Mouse (Mus musculus) heart, adult 8-10 months (tissue): ENCODE results near the gene Arhgap45. TPM values are rescaled to one million over a fixed set of nuclear protein-coding genes. Genes with fewer than 3 reads are reported as not detected.
A peak's percentile ranks its signal among the peaks of the same experiment; 100 is the strongest.

Source experiments
- DNase-seq: peaks from one replicate; pipeline ENCODE4 v3.0.0; 2022; ENCODE audit warnings: low spot score
- total RNA-seq, 4 experiments: library from RNA; stranded (reverse); gene quantifications; 2 replicates each; pipeline ENCODE4 v1.2.4; 2022

Arhgap45 gene
- total RNA-seq, result 1 to 10 TPM; 2.9 to 5.1 (median 3.4) TPM

- DNase-seq, result no peak
Observed at GRCm38 (mm10) chr10:80016511-80016910, at the start of gene Arhgap45. Gene Arhgap45 (plus strand): TSS chr10:80016653.

- peak; percentile 68 for DNase-seq
Observed at GRCm38 (mm10) chr10:79966886-79967400, 49.5 kb upstream of the Arhgap45 start.

DNA sequence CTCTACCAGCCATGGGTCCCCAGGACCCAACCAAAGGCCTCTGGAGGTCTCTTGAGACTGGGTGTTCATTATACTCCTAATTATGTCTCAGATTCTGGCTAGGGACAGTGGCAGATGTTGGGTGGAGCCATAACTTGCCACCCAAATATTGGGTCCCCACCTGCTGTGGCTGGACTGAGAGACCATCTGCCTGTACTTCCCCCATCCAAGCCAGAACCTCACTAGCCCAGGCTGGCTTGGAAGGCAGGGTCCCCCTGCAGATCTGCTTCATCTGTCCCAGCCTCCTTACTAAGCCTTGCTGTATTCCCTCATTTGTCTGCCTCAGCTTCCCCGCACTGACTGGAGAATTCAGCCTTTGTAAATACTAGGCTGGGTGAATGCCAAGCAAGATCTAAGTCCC, 48.3 kb upstream of the Arhgap45 start:
- DNase-seq, result no peak

- DNase-seq, result no peak
Observed at GRCm38 (mm10) chr10:79969124-79969568, 47.3 kb upstream of the Arhgap45 start.

- no peak for DNase-seq
Observed at GRCm38 (mm10) chr10:79970415-79971182, 45.9 kb upstream of the Arhgap45 start, which contains the start of gene Grin3b. Gene Grin3b (plus strand): TSS chr10:79970715.

DNA sequence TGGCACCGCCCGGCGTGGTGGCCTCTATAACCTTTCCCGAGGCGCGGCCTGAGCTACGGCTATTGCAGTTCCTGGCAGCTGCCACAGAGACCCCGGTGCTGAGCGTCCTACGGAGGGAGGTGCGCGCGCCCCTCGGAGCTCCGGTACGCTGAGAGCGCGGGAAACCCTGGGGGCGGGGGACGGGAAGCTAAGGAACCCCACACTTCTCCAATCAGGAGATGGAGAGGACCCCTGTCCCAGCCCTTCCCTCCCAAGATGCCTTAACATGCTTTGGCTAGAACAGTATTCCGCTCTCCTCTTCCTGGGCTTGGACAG, 45.3 kb upstream of the Arhgap45 start:
- no peak for DNase-seq

GRCm38 (mm10) chr10:79972831-79973230, 43.6 kb upstream of the Arhgap45 start:
- DNase-seq, result no peak

DNA sequence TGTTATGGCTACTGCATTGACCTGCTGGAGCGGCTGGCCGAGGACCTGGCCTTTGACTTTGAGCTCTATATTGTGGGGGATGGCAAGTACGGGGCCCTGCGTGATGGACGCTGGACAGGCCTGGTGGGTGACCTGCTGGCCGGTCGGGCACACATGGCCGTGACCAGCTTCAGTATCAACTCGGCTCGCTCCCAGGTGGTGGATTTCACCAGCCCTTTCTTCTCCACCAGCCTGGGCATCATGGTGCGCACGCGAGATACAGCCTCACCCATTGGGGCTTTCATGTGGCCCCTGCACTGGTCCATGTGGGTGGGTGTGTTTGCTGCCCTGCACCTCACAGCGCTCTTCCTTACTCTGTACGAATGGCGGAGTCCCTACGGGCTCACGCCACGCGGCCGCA, 42.4 kb upstream of the Arhgap45 start:
- DNase-seq, result no peak

DNA sequence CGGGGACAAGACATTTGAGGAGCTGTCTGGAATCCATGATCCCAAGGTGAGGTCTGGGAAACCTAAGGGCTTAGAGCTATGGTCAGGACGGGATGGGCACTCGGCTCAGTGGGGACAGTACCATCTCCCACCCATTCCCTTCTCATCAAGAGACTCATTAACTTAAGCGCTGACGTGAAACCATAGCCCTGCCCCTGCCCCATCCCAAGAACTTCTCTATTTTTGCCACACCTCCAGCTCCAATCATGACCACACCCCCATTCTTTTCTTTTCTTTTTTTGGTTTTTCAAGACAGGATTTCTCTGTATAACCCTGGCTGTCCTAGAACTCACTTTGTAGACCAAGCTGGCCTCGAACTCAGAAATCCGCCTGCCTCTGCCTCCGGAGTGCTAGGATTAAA, 41.8 kb upstream of the Arhgap45 start:
- no peak for DNase-seq

GRCm38 (mm10) chr10:79976071-79976721, 40.3 kb upstream of the Arhgap45 start:
- no peak for DNase-seq

DNA sequence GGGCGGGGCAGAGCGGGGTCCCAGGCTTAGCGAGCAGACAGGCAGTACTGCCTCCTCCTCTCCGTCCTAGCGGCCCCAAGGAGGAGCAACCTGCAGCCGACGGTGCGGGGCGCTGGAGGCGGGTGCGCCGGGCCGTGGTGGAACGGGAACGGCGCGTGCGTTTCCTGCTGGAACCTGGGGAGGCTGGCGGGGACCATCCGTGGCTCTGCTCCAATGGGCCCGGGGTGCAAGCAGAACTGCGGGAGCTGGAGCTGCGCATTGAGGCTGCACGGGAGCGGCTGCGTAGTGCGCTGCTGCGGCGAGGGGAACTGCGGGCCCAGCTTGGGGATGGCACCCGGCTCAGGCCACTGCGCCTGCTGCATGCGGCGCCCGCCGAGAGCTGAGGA, 39.7 kb upstream of the Arhgap45 start:
- DNase-seq, result no peak

DNA sequence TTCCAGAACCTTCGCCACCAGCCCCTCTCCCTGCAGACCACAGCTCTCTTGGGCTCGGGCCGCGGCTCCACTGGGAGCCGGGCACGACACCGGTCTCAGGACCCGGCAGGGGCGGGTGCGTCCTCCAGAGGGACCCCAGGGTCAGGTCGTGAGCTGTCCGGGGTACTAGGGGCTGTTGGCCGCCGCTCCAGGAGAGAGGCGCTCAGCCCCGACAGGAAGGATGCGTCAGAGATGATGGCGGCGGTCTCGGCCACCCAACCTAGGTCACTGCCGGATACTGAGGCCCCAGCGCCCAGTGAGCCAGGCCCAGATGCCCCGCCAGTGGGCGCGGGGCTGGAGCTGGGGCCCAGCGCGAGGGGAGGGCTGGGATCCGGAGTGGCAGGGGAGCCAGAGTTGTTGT, 39.1 kb upstream of the Arhgap45 start:
- DNase-seq, result no peak

- DNase-seq, result no peak
Observed at GRCm38 (mm10) chr10:79978061-79978460, 38.4 kb upstream of the Arhgap45 start.

GRCm38 (mm10) chr10:79979401-79980155, 36.9 kb upstream of the Arhgap45 start:
- no peak for DNase-seq

- no peak for DNase-seq
Observed at GRCm38 (mm10) chr10:79983205-79983604, 33.2 kb upstream of the Arhgap45 start.

GRCm38 (mm10) chr10:79983670-79984069, 32.8 kb upstream of the Arhgap45 start:
- peak; percentile 60 for DNase-seq

DNA sequence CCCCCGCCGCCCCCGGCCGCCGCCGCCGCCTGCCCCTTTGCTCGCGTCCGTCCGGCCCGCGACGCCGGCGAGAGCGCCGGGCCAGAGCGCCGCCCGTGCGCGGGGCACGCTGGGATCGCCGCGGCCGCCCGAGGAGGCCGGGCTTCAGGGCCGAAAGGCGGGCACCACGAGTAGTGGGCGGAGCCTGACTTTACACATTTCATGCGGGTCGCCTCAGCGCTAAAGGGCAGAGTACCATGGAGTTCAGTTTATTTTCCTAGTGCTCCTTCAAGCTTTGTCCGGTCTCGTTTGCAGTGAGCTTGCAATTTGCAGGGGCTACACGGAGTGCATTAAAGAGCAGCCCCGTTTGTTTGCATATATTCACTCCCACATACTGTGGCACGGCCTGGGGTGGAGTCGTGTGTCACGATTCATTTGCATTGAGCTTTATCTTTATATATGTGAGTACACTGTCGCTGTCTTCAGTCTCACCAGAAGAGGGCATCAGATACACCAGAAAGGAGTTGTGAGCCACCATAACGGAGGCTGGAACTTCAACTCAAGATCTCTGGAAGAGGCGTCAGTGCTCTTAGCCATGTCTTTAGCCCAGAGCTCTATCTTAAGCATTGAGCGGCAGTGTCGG, 32.1 kb upstream of the Arhgap45 start, which contains the start of gene Tmem259:
TSS of gene Tmem259 (minus strand) at position 136 of the 622 bp plus-strand sequence.
- DNase-seq, result peak; percentile 82

GRCm38 (mm10) chr10:79984871-79985270, 31.6 kb upstream of the Arhgap45 start:
- peak; percentile 98 for DNase-seq

DNA sequence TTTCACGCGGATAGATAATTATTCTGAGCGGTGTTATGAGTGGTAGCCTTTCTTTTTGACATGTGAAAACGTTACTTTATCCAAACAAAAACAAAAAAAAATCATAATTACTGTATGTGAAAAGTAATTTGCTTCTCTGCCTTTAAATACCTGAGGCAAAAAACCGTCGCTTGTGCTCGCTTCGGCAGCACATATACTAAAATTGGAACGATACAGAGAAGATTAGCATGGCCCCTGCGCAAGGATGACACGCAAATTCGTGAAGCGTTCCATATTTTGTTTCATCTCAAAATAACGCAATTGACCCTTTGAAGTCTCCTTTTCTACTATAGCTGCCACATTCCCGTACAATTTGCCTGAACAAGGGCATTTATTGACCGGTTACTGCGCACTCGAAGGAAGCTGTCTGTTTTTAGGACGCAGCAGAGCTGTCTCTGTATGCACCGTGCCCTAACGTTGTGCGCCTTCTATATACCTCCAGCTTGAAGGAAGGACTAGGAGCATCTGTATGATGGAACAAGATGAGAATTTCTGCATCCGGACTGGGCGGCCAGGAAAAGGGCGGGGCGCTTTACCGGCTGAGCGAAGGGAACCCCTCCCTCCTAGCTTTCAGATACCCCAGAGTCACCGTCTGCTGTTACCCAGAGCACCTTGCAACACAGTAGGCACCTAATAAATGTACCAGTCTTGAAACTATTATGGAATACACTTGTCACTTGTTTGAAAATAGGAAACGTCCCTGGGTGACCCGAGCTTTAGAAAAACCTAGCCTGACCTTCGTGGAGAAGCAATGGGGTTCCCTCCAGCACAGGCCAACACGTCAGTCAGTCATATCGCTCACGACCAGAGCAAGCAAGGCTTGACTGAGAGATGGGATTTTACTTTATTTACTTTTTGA, 30.9 kb upstream of the Arhgap45 start:
- peak; percentile 80 for DNase-seq

GRCm38 (mm10) chr10:79986232-79986878, 30.1 kb upstream of the Arhgap45 start:
- DNase-seq, result peak; percentile 43
